Mouse (Mus musculus) midbrain, embryonic 10.5 days (tissue): ENCODE results near the gene 6430548M08Rik. TPM values are rescaled to one million over a fixed set of nuclear protein-coding genes. Genes with fewer than 3 reads are reported as not detected.
A peak's percentile ranks its signal among the peaks of the same experiment; 100 is the strongest.

ENCODE experiments used
- DNase-seq: peaks from one replicate; pipeline ENCODE4 v3.0.0-alpha.2; 2017; ENCODE audit warnings: low spot score
- H3K27ac ChIP-seq: fragments of 300-500 bp; sonication (generic); replicated peaks from 2 replicates; pipeline ENCODE4 v1.5.1; 2016; ENCODE audit warnings: mild to moderate bottlenecking
- H3K27me3 ChIP-seq: fragments of 300-500 bp; sonication (generic); 2 replicates; pipeline ENCODE4 v1.6.1; 2016; ENCODE audit warnings: low read depth, mild to moderate bottlenecking; ENCODE audit not compliant: poor library complexity, severe bottlenecking
- H3K36me3 ChIP-seq: fragments of 300-500 bp; sonication (generic); 2 replicates; pipeline ENCODE4 v1.6.1; 2016; ENCODE audit warnings: mild to moderate bottlenecking, moderate library complexity
- H3K4me1 ChIP-seq: fragments of 300-500 bp; sonication (generic); 2 replicates; pipeline ENCODE4 v1.6.1; 2016
- H3K4me3 ChIP-seq: fragments of 300-500 bp; sonication (generic); 2 replicates; pipeline ENCODE4 v1.5.1; 2016; ENCODE audit warnings: mild to moderate bottlenecking, moderate library complexity
- H3K9me3 ChIP-seq: fragments of 300-500 bp; sonication (generic); replicated peaks from 2 replicates; pipeline ENCODE4 v1.6.1; 2016; ENCODE audit warnings: mild to moderate bottlenecking
- WGBS: fragments of 180-500 bp; shearing (Covaris S2); methylation state at CpG from one replicate; pipeline ENCODE4 v1.1.7; 2016; 5-methylcytosine and 5-hydroxymethylcytosine counted together
- polyA plus RNA-seq: library from polyadenylated mRNA; unstranded; fragments of >200 nt; fragmentation: Nextera tagmentation; extraction: Ambion mirVana; gene quantifications from 2 replicates; pipeline ENCODE4 v1.2.1, GENCODE M21; 2016

6430548M08Rik gene
- polyA plus RNA-seq, 1 experiment from 2014 or later, result 5.8 TPM

DNA sequence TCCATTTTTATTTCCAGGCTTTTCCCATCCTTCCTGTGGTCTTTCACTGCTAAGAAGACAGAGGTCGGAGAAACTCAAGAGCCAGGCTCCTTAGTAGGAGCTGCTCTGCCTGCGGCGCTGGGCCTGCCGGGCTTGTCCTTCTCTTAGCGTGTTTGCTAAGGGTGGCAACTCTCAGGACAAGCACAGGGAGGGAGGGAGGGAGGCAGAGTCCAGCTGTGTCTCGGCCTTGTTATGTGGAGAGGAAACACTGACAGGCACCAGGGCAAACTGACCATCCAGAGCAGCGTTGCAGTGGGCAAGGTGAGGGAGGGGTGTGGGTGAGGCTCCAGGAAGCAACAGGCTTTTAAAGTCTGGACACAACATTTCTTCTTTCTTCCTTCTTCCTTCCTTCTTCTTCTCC lies 24.4 kb upstream of the 6430548M08Rik start:
- no peak for DNase-seq
- 0 out of 2 replicates have a peak, but pooled peaks cover 4% of the 10 kb centered on the region for H3K9me3 ChIP-seq
- no peaks in the 10 kb centered on the region for H3K27me3 ChIP-seq
- H3K4me3 ChIP-seq, result no peak overlapping the region
- no peak overlapping the region for H3K27ac ChIP-seq
- WGBS, result 81% methylated on average over 7 of the region's 7 CpGs
- no peaks in the 10 kb centered on the region for H3K4me1 ChIP-seq
- H3K36me3 ChIP-seq, result peaks cover 90% of the 10 kb centered on the region

GRCm38 (mm10) chr8:120091032-120091431 lies 22.9 kb upstream of the 6430548M08Rik start:
- H3K9me3 ChIP-seq, result 0 out of 2 replicates have a peak, but pooled peaks cover 4% of the 10 kb centered on the region
- no peak for DNase-seq
- no peaks in the 10 kb centered on the region for H3K27me3 ChIP-seq
- H3K27ac ChIP-seq, result no peak overlapping the region
- H3K4me3 ChIP-seq, result no peak overlapping the region
- H3K36me3 ChIP-seq, result peaks cover 75% of the 10 kb centered on the region
- H3K4me1 ChIP-seq, result no peaks in the 10 kb centered on the region
- 90% methylated on average over 3 of the region's 3 CpGs for WGBS

- peaks cover 54% of the 10 kb centered on the region for H3K36me3 ChIP-seq
- H3K27me3 ChIP-seq, result no peaks in the 10 kb centered on the region
- H3K4me3 ChIP-seq, result no peak overlapping the region
- peaks cover 6% of the 10 kb centered on the region; the same call in 1 of the 2 replicates for H3K4me1 ChIP-seq
- H3K27ac ChIP-seq, result no peak overlapping the region
- H3K9me3 ChIP-seq, result 0 out of 2 replicates have a peak, but pooled peaks cover 4% of the 10 kb centered on the region
- no peak for DNase-seq
- WGBS, result 94% methylated on average over 3 of the region's 3 CpGs
These were observed 20.8 kb upstream of the 6430548M08Rik start for GRCm38 (mm10) chr8:120093103-120093502.

GRCm38 (mm10) chr8:120094801-120095200 lies 19.2 kb upstream of the 6430548M08Rik start:
- 91% methylated on average over 10 of the region's 10 CpGs for WGBS
- Histone ChIP-seq H3K4me3 (no peak overlapping the region), H3K36me3 (peaks cover 46% of the 10 kb centered on the region), H3K27me3 (no peaks in the 10 kb centered on the region), H3K9me3 (0 out of 2 replicates have a peak, but pooled peaks cover 4% of the 10 kb centered on the region), H3K4me1 (peaks cover 13% of the 10 kb centered on the region), H3K27ac (no peak overlapping the region)
- no peak for DNase-seq

DNA sequence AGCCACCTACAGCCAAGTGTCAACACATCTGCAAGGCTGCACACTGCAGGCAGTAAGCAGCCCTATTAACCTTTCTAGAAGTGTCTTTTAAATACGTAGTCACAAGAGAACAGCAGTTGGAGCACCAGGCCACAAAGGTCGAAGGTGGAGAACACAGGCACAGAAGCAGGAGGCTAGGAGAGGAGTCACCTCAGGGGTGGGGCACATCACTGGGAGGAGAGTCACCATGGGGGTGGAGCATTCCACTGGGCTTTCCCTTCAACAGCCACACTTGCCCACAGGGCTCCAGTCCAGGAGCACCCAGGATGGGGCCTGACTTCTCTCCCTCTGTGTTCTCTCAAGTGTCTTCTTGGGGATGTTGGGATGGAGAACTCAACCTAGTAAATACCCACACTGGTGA lies 17.5 kb upstream of the 6430548M08Rik start:
- Histone ChIP-seq H3K27me3 (no peaks in the 10 kb centered on the region), H3K27ac (no peak overlapping the region), H3K9me3 (0 out of 2 replicates have a peak, but pooled peaks cover 4% of the 10 kb centered on the region), H3K4me3 (no peak overlapping the region), H3K36me3 (peaks cover 29% of the 10 kb centered on the region), H3K4me1 (peaks cover 27% of the 10 kb centered on the region)
- whole genome bisulfite sequencing, result 83% methylated on average over 2 of the region's 2 CpGs
- no peak for DNase-seq

DNA sequence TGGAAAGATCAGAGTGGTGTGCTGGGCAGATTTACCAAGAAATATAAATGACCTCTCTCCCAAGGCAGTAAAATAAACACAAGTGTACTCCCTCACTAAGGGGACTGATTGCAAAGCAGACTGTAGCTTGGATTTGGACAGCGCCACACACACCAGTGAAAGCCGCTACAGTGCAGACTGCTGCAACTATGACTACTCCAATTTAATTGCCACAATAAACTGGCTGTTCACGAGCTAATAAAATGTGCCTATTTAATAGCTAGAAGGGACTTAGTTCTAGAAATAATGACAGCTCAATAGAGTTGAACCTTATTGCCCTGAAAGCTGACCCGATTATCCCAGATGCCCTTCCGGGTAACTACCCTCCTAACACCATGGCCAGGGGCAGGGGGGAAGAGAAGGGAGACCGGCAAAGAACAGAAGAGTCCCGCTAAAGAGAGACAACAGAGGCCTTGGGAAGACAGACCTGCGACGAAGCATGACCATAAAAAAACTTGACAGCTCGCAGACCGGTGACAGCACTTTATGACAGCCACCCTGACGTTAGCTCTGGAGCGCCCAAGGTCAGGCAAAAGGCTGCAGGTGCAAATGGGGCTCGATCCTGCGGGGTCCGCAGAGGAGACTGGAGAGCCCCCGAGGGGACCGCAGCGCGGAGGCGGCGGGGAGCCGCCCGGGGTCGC lies 13.4 kb upstream of the 6430548M08Rik start:
- H3K36me3 ChIP-seq, result peaks cover 9% of the 10 kb centered on the region; the same call in 1 of the 2 replicates
- DNase-seq, result no peak
- 7% methylated on average over 25 of the region's 25 CpGs for WGBS
- H3K4me3 ChIP-seq, result peak overlapping the region; percentile 99
- peaks cover 44% of the 10 kb centered on the region for H3K4me1 ChIP-seq
- H3K27me3 ChIP-seq, result no peaks in the 10 kb centered on the region
- no peaks in the 10 kb centered on the region for H3K9me3 ChIP-seq
- peak overlapping the region; percentile 90 for H3K27ac ChIP-seq

DNA sequence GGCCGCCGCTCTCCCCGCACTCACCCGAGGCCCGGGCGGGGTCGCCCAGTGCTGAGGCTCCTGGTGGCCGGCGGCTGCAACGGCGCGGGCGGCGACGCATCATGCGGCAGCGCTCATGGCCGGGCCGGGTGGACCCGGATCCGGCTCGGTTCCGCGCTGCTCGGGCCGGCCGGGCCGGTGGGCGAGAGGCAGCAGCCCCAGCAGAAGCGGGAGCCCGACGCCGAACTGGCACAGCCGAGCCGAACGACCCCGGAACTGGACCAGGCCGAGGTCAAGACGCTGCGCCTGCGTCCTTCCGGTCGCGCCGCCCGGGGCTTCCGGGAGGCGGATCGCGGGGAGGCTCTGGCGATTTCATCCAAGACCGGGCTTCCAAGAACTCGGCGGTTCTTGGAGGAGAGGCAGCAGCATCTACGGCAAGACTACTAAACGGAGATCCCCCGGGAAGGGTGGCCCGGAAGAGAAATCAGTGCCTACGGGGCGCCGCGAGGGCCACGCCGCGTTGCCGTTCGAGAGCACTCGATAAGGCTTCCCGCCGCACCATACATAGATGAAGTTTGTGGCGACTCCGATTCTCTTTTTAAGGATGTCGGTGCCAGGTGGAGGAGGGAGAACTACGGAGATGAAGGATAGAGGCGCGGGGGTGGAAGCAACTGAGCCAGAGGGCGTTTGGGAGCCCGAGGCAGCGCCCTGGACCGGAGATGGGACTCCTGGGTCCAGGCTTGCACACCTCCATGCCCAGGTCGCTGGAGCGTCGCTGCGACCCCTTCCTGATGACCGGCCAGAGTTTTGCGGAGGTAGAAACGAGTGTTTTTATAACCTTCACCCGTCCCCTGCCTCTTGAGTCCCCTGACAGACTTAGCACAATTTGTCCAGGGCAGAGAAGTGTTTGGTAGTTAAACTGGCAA lies 12.6 kb upstream of the 6430548M08Rik start, which contains the start of gene Zdhhc7:
Gene Zdhhc7, minus strand, starts transcription at position 415 of the 905 bp plus-strand sequence.
- Histone ChIP-seq H3K9me3 (no peaks in the 10 kb centered on the region), H3K27me3 (no peaks in the 10 kb centered on the region), H3K4me3 (peak within 1 kb of the TSS; percentile 99), H3K4me1 (peaks cover 44% of the 10 kb centered on the region), H3K36me3 (peaks cover 10% of the 10 kb centered on the region; the same call in 1 of the 2 replicates), H3K27ac (peak within 1 kb of the TSS; percentile 90)
- peak; percentile 82 for DNase-seq
- under 1% methylated on average over 85 of the region's 88 CpGs for WGBS

- Histone ChIP-seq H3K4me3 (no peak overlapping the region), H3K27me3 (no peaks in the 10 kb centered on the region), H3K4me1 (peaks cover 38% of the 10 kb centered on the region), H3K36me3 (peaks cover 10% of the 10 kb centered on the region; the same call in 1 of the 2 replicates), H3K9me3 (no peaks in the 10 kb centered on the region), H3K27ac (no peak overlapping the region)
- DNase-seq, result no peak
- 93% methylated on average over 9 of the region's 9 CpGs for WGBS
These were observed 10.0 kb upstream of the 6430548M08Rik start for GRCm38 (mm10) chr8:120103916-120104315.

- Histone ChIP-seq H3K27ac (no peak overlapping the region), H3K27me3 (no peaks in the 10 kb centered on the region), H3K4me1 (peaks cover 31% of the 10 kb centered on the region), H3K36me3 (peaks cover 10% of the 10 kb centered on the region; the same call in 1 of the 2 replicates), H3K4me3 (no peak overlapping the region), H3K9me3 (no peaks in the 10 kb centered on the region)
- DNase-seq, result no peak
- WGBS, result 78% methylated on average over 9 of the region's 9 CpGs
These were observed 9.2 kb upstream of the 6430548M08Rik start for GRCm38 (mm10) chr8:120104721-120105272.

- H3K4me1 ChIP-seq, result peaks cover 21% of the 10 kb centered on the region
- 0 out of 2 replicates have a peak, but pooled peaks cover 8% of the 10 kb centered on the region for H3K36me3 ChIP-seq
- H3K27me3 ChIP-seq, result peaks cover 10% of the 10 kb centered on the region
- no peaks in the 10 kb centered on the region for H3K9me3 ChIP-seq
- no peak for DNase-seq
- no peak overlapping the region for H3K27ac ChIP-seq
- no peak overlapping the region for H3K4me3 ChIP-seq
- WGBS, result 73% methylated on average over 3 of the region's 3 CpGs
These were observed 4.8 kb upstream of the 6430548M08Rik start for GRCm38 (mm10) chr8:120109149-120109548.

GRCm38 (mm10) chr8:120110966-120111365 lies 3.0 kb upstream of the 6430548M08Rik start:
- DNase-seq, result no peak
- peaks cover 2% of the 10 kb centered on the region; the same call in 1 of the 2 replicates for H3K36me3 ChIP-seq
- H3K9me3 ChIP-seq, result no peaks in the 10 kb centered on the region
- H3K4me3 ChIP-seq, result no peak overlapping the region
- H3K4me1 ChIP-seq, result peaks cover 29% of the 10 kb centered on the region
- H3K27ac ChIP-seq, result no peak overlapping the region
- peaks cover 29% of the 10 kb centered on the region for H3K27me3 ChIP-seq
- 84% methylated on average over 4 of the region's 4 CpGs for WGBS

- peaks cover 3% of the 10 kb centered on the region; the same call in 1 of the 2 replicates for H3K36me3 ChIP-seq
- H3K9me3 ChIP-seq, result no peaks in the 10 kb centered on the region
- 67% methylated on average over 4 of the region's 4 CpGs for WGBS
- H3K27me3 ChIP-seq, result peaks cover 33% of the 10 kb centered on the region
- DNase-seq, result no peak
- no peak overlapping the region for H3K4me3 ChIP-seq
- H3K4me1 ChIP-seq, result peaks cover 29% of the 10 kb centered on the region
- no peak overlapping the region for H3K27ac ChIP-seq
These were observed 2.6 kb upstream of the 6430548M08Rik start for GRCm38 (mm10) chr8:120111382-120111781.
